Mouse (Mus musculus): Measurements from ENCODE around the gene Rab3c.

DNA sequence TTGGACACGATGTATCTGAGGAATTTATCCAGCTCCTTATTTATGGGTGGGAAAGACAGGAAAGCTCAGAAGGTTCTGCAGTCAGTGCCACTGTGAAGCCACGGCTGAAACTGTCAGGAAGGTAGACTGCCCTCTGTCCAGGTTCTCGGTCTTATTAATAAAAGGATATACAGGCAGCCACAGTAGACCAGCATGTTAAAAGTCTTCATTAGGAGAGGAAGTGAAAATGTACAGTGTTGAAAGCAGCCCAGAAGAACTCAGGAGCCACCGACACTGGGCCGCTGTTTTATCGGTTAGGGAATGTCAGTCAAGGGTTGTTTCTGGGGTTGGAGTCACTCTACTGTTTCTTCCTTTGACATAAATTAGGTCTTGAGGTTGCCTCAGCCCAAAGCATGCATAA is 245.9 kb downstream of the Rab3c start:
- TF ChIP-seq POLR2A (IDR thresholded peaks at IDR 0.05; ENCODE audit: insufficient read length, low read depth) (no peak), SRF (IDR thresholded peaks at IDR 0.05; ENCODE audit: control insufficient read depth, insufficient read length, low read depth) (no peak)
